Mouse (Mus musculus) heart, postnatal 14 days (tissue): ENCODE data around the gene Agbl1. TPM values are rescaled to one million over a fixed set of nuclear protein-coding genes. Genes with fewer than 3 reads are reported as not detected.

Experiments used
- DNase-seq, 2 experiments: peaks; one replicate each; pipeline ENCODE4 v3.0.0; 2021 to 2022
- intact Hi-C: fragments of 180-260 bp; cut with DNase I; formaldehyde crosslinking; loops from one replicate; pipeline ENCODE4 v1.15.1; 2025
- total RNA-seq, 2 experiments: library from RNA; stranded (reverse); gene quantifications; 2 replicates each; pipeline ENCODE4 v1.2.3; 2021

Agbl1 gene
- total RNA-seq, 2 experiments from 2014 or later, result 0.26 to 0.49 TPM

- DNase-seq, result no peak
- intact Hi-C loops, result no loop called here
Observed at GRCm38 (mm10) chr7:76889416-76890209, 659.9 kb downstream of the Agbl1 start.

- DNase-seq, result no peak
- intact Hi-C loops, result no loop called here
Observed at GRCm38 (mm10) chr7:76904096-76904495, 674.4 kb downstream of the Agbl1 start.

GRCm38 (mm10) chr7:76911672-76912071, 682.0 kb downstream of the Agbl1 start:
- no peak for DNase-seq
- intact Hi-C loops, result no loop called here

GRCm38 (mm10) chr7:76918871-76919270, 689.2 kb downstream of the Agbl1 start:
- DNase-seq, result no peak
- intact Hi-C loops, result no loop called here

GRCm38 (mm10) chr7:76921671-76922070, 692.0 kb downstream of the Agbl1 start:
- DNase-seq, result no peak
- intact Hi-C loops, result no loop called here

GRCm38 (mm10) chr7:76935219-76935618, 705.5 kb downstream of the Agbl1 start:
- no peak for DNase-seq
- intact Hi-C loops, result no loop called here

- intact Hi-C loops, result loop anchor here (1.0 to 5.0 kb wide), 2 partner anchors 548 to 1029 kb away; no protein-coding TSS in a partner anchor
- DNase-seq, result peak; percentile 19 to 62
Observed at GRCm38 (mm10) chr7:76941531-76941930, 711.8 kb downstream of the Agbl1 start.

GRCm38 (mm10) chr7:76971334-76971733, 741.6 kb downstream of the Agbl1 start:
- intact Hi-C loops, result no loop called here
- DNase-seq, result peak in 1 of 2 experiments; percentile 6

- intact Hi-C loops, result no loop called here
- no peak for DNase-seq
Observed at GRCm38 (mm10) chr7:77009571-77009970, 779.9 kb downstream of the Agbl1 start.

- intact Hi-C loops, result no loop called here
Observed at GRCm38 (mm10) chr7:77029019-77029418, 799.3 kb downstream of the Agbl1 start.

GRCm38 (mm10) chr7:77076033-77076432, 846.3 kb downstream of the Agbl1 start:
- no peak for DNase-seq
- intact Hi-C loops, result no loop called here

More at GRCm38 (mm10) chr7:77029019-77029418, 799.3 kb downstream of the Agbl1 start:
- no peak for DNase-seq

- no peak for DNase-seq
- intact Hi-C loops, result no loop called here
Observed at GRCm38 (mm10) chr7:77087266-77087665, 857.6 kb downstream of the Agbl1 start.

GRCm38 (mm10) chr7:77095153-77095552, 865.5 kb downstream of the Agbl1 start:
- intact Hi-C loops, result no loop called here
- DNase-seq, result no peak

GRCm38 (mm10) chr7:77114021-77114420, 884.3 kb downstream of the Agbl1 start:
- intact Hi-C loops, result no loop called here
- no peak for DNase-seq

GRCm38 (mm10) chr7:77129045-77129444, 899.4 kb downstream of the Agbl1 start:
- DNase-seq, result no peak
- intact Hi-C loops, result no loop called here

GRCm38 (mm10) chr7:77131950-77132349, 902.3 kb downstream of the Agbl1 start:
- peak in 1 of 2 experiments; percentile 6 for DNase-seq
- intact Hi-C loops, result loop anchor here (10.0 kb wide), 2 partner anchors 313 to 1463 kb away; no protein-coding TSS in a partner anchor

GRCm38 (mm10) chr7:77132615-77133420, 903.1 kb downstream of the Agbl1 start:
- intact Hi-C loops, result loop anchor here (10.0 kb wide), 2 partner anchors 312 to 1462 kb away; no protein-coding TSS in a partner anchor
- peak in 1 of 2 experiments; percentile 21 for DNase-seq

- intact Hi-C loops, result loop anchor here (10.0 kb wide), 2 partner anchors 310 to 1460 kb away; no protein-coding TSS in a partner anchor
- DNase-seq, result no peak
Observed at GRCm38 (mm10) chr7:77134860-77135259, 905.2 kb downstream of the Agbl1 start.

- DNase-seq, result no peak
- intact Hi-C loops, result loop anchor here (10.0 kb wide), 2 partner anchors 306 to 1456 kb away; no protein-coding TSS in a partner anchor
Observed at GRCm38 (mm10) chr7:77138707-77139106, 909.0 kb downstream of the Agbl1 start.

- intact Hi-C loops, result no loop called here
- no peak for DNase-seq
Observed at GRCm38 (mm10) chr7:77147527-77147926, 917.8 kb downstream of the Agbl1 start.

GRCm38 (mm10) chr7:77148820-77149219, 919.1 kb downstream of the Agbl1 start:
- no peak for DNase-seq
- intact Hi-C loops, result no loop called here
